Mouse (Mus musculus) C2C12 (cell line): ENCODE results near the gene Ddx50.

ENCODE experiments used
- CTCF ChIP-seq: IDR thresholded peaks from one replicate; pipeline ENCODE4 v1.5.1; 2011; ENCODE audit not compliant: control insufficient read depth, insufficient read depth, insufficient read length
- MYOD1 ChIP-seq: IDR thresholded peaks from one replicate; pipeline ENCODE4 v1.6.1; 2011; ENCODE audit warnings: low read depth; ENCODE audit not compliant: control insufficient read depth, insufficient read length
- USF1 ChIP-seq: IDR thresholded peaks from one replicate; pipeline ENCODE4 v1.6.1; 2011; ENCODE audit warnings: low read depth, mild to moderate bottlenecking, control low read depth, moderate library complexity

- TF ChIP-seq CTCF (no peak), USF1 (no peak), MYOD1 (no peak)
Observed at GRCm38 (mm10) chr10:62676196-62676595, 25.2 kb upstream of the Ddx50 start.
